Mouse (Mus musculus) left cerebral cortex, adult 9 months (tissue): Measurements from ENCODE around the gene Timm22.

Experiments used
- DNase-seq, 2 experiments: peaks; one replicate each; pipeline ENCODE4 v3.0.0; 2022; ENCODE audit warnings: low spot score in 2 of 2

Timm22 gene

GRCm38 (mm10) chr11:76406702-76407583 is at the start of gene Timm22:
Gene Timm22, plus strand, starts transcription at chr11:76406952.
- peak; percentile 94 to 99 for DNase-seq

- DNase-seq = no peak
Observed at GRCm38 (mm10) chr11:76357464-76357863, 49.3 kb upstream of the Timm22 start.

GRCm38 (mm10) chr11:76358628-76359320 is 48.0 kb upstream of the Timm22 start:
- DNase-seq = no peak

GRCm38 (mm10) chr11:76360255-76360654 is 46.5 kb upstream of the Timm22 start:
- no peak for DNase-seq

- DNase-seq = no peak
Observed at GRCm38 (mm10) chr11:76361422-76361821, 45.3 kb upstream of the Timm22 start.

- no peak for DNase-seq
Observed at GRCm38 (mm10) chr11:76363178-76363577, 43.6 kb upstream of the Timm22 start.

- DNase-seq = no peak
Observed at GRCm38 (mm10) chr11:76363636-76364035, 43.1 kb upstream of the Timm22 start.

GRCm38 (mm10) chr11:76364038-76364437 is 42.7 kb upstream of the Timm22 start:
- no peak for DNase-seq

- DNase-seq = no peak
Observed at GRCm38 (mm10) chr11:76366720-76367119, 40.0 kb upstream of the Timm22 start.

- DNase-seq = no peak
Observed at GRCm38 (mm10) chr11:76370491-76370890, 36.3 kb upstream of the Timm22 start.

GRCm38 (mm10) chr11:76372120-76372519 is 34.6 kb upstream of the Timm22 start:
- DNase-seq = no peak

GRCm38 (mm10) chr11:76372534-76372933 is 34.2 kb upstream of the Timm22 start:
- DNase-seq = no peak

- peak in 1 of 2 experiments; percentile 17 for DNase-seq
Observed at GRCm38 (mm10) chr11:76374491-76375185, 32.1 kb upstream of the Timm22 start.

GRCm38 (mm10) chr11:76376425-76376824 is 30.3 kb upstream of the Timm22 start:
- no peak for DNase-seq

GRCm38 (mm10) chr11:76379921-76380544 is 26.7 kb upstream of the Timm22 start:
- DNase-seq = no peak

GRCm38 (mm10) chr11:76381201-76381885 is 25.4 kb upstream of the Timm22 start:
- DNase-seq = no peak

GRCm38 (mm10) chr11:76382711-76383324 is 23.9 kb upstream of the Timm22 start:
- no peak for DNase-seq

- DNase-seq = no peak
Observed at GRCm38 (mm10) chr11:76384307-76384706, 22.4 kb upstream of the Timm22 start.

- DNase-seq = no peak
Observed at GRCm38 (mm10) chr11:76385017-76385416, 21.7 kb upstream of the Timm22 start.

GRCm38 (mm10) chr11:76385746-76386145 is 21.0 kb upstream of the Timm22 start:
- DNase-seq = no peak

GRCm38 (mm10) chr11:76387097-76387496 is 19.7 kb upstream of the Timm22 start:
- no peak for DNase-seq
